Mouse (Mus musculus) right cerebral cortex, postnatal 36 days (tissue): ENCODE results near the gene Lta.
"Not testable (repeated sequence)": the region's sequence is repeated elsewhere in the genome, so short reads cannot be mapped to it uniquely, and the experiment has no call there.

ENCODE experiments used
- DNase-seq, 2 experiments: peaks; one replicate each; pipeline ENCODE4 v3.0.0; 2022; ENCODE audit warnings: low spot score in 2 of 2, mixed read lengths in 1 of 2

Gene Lta

GRCm38 (mm10) chr17:35240384-35241304, 35.5 kb upstream of the Lta start:
- DNase-seq: no peak

DNA sequence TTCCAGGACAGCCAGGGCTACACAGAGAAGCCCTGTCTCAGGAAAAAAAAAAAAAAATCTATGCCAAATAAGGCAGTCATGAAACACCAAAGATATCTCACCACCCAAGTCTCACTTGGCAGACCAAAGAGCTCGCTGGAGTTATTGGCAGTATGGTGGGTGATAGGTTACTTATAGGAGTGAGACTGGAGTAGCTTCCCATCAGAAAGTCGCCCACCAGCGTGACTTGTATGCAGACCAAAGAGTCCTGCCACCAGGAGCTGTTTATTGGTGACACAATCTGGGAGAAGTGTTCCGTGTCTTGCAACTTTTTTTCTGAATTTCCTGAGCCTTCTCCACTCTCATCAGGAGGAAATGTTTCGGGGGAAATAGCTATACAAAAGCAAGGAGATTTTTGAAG, 34.5 kb upstream of the Lta start:
- no peak for DNase-seq

- DNase-seq: no peak
Observed at GRCm38 (mm10) chr17:35237504-35237903, 32.4 kb upstream of the Lta start.

- DNase-seq: no peak
Observed at GRCm38 (mm10) chr17:35236996-35237395, 31.8 kb upstream of the Lta start.

- peak; percentile 97 to 99 for DNase-seq
Observed at GRCm38 (mm10) chr17:35236390-35236746, 31.2 kb upstream of the Lta start.

DNA sequence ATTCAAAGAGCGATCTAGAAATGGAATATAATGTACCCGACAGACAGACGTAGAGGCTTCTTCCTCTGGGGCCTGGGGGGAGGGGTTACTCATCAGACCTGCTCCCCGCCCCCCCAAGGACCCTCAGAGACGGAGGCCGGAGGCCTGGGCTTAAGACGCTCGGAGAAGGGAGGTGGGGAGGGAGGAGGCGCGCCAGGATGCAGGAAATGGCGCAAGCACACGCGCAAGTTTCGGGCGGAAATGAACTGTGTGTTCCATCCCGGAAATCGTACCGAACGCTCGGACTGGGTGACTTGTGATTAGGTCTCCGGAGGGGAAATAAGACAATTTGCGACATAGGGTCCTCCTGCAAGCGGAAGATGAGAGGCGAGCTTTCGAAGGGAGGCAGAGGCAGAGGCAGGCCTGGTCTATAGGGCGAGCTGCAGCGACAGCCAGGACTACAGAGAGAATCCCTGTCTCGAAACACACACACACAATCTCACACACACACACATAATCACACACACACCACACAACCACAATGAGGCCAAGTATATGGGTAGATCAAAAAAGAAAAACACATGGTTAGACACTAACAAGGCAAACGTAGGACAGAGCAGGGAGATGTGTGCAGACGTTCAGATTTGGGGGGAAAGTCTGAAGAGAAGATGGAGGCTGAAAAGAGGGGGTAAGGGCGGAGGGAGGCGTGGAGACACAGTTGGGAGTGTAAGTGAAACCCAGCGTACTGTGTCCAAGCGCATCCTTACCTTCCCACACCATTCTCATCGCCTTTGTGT, 30.7 kb upstream of the Lta start, which contains the start of gene Nfkbil1:
Gene Nfkbil1, minus strand, starts transcription at position 179 of the 776 bp plus-strand sequence.
- peak; percentile 87 to 93 for DNase-seq

- DNase-seq: no peak
Observed at GRCm38 (mm10) chr17:35234903-35235302, 29.8 kb upstream of the Lta start.

DNA sequence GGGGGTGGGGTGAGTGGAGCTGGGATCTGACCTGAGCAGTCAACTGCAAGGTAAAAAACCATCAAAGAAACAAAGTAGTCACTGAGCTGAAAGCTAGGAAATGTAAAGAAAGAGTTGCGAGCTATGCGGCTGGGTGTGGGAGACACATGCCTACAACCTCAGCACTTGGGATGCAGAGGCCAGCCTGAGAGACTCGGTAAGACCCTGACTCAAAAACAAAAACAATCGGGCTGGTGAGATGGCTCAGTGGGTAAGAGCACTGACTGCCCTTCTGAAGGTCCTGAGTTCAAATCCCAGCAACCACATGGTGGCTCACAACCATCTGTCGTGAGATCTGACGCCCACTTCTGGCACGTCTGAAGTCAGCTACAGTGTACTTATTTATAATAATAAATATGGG, 28.9 kb upstream of the Lta start:
- not testable (repeated sequence) for DNase-seq

DNA sequence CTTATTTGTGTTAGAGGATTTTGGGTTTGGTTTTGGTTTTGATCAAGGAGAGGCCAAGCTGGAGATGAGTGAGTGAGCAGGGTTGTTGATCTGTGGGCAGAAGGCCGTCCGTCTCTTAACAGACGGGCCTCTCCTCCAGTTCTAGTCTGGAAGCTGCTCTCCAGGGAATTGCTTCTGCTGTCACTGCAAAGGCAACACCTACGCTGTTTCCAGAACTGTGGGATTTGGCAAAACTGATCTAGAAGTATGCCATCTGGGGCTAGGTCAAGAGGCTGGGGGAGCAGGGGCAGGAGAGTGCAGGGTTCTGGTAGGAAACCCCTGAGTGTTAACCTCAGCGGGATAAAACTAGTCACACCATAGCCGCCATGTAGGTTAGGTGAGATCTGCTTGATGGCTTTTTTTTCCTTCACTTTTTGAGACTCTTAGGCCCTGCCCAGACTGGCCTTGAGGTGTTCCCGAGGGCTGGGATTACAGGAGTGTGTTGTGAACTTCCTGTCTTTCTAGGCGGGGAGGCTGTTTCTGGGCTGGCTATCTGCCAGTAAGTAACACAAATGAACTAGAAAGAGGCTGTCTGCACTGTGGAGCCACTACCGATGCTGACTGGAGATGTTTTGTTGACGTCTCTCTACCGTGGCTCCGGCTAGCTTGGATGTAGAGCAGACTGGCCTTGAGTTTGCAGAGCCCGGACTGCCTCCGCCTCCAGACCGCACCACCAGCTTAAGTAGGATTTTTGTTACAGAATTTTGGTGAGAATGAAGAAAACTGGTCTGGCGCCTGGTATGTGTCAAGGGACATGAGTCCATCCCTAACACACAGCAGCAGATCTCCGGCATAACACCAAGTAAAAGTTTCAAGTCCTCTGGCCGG, 28.2 kb upstream of the Lta start, which contains the start of gene Atp6v1g2:
Gene Atp6v1g2, plus strand, starts transcription at position 547 of the 867 bp plus-strand sequence.
- no peak for DNase-seq

DNA sequence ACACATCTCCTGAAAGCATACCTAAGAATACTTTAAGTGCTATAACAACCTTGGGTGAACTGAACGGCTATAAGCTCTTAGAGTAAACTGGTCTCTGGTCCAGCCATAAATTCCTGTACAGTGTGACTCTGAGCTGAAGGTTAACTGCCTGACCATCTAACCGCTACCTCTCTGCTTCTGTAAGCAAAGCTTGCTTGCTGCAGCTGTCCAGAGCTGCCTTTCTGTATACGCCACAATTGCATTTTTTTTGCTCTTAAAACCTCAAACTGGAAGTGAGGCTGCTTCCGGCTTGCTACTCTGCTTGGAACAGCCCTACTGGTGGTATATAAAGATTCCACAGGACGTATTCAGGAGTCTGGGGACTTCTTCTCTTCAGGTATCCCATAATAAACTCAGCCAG, 27.5 kb upstream of the Lta start:
- DNase-seq: no peak

- DNase-seq: peak in 1 of 2 experiments; percentile 60
Observed at GRCm38 (mm10) chr17:35232043-35232442, 26.9 kb upstream of the Lta start.

DNA sequence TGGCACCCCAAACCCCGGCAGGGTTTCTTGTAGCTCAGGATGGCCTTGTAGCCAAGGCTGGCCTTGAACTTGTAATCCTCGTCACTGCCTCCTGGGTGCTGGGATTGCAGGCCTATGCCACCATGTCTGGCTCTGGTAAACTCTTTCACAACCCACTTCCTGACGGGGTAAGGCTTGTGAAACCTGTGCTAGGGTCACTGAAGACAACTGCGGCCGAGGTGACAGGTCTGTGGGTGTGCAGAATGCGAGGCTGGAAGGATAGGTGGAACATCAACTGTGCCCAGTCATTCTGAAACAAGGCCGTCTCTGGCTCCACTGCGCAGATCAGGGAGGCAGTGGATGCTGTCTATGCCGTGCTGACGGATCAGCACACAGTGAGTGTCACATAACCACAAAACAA, 25.9 kb upstream of the Lta start:
- no peak for DNase-seq

DNA sequence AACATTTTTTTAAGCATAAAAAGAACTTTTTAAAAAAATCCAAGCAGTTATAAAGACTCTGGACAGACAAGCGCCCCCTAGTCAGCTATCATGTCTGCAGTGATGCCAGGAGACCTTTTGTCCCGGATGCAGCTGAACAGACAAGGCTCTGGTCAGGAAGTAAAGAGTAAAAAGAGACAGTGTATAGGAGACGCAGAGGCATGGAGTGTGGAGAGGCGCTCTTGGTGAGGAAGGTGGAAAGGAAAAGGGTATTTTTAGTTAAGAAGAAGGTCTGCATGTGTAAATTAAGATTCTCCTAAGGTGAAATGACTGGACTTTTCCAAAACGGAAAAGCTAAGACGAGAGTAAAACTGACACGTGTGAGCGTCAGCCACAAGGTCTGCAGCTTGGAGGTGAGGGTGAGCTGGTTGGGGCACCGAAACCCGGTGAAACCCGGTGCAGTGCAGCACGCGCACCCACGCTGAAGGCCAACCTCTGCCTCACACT, 21.5 kb upstream of the Lta start:
- no peak for DNase-seq

DNA sequence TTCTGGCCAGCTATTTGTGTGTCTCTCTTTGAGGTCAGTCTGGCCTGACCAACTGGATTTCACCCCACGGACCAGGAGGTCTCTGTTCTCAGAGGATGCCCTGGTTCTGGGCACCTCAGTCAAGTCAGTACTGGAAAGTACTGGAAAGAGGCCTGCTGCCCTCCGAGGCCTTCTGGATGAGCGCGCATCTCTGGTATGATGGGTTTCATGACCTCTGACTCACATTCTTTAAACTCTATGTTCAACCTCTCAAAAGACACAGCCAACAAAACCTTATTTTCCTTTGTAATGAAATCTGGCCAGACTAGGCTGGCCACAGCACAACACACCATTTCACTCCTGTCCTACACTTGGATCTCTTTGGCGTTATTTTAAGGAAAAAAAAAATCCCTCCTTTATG, 20.3 kb upstream of the Lta start:
- DNase-seq: no peak

- no peak for DNase-seq
Observed at GRCm38 (mm10) chr17:35224641-35225040, 19.5 kb upstream of the Lta start.

DNA sequence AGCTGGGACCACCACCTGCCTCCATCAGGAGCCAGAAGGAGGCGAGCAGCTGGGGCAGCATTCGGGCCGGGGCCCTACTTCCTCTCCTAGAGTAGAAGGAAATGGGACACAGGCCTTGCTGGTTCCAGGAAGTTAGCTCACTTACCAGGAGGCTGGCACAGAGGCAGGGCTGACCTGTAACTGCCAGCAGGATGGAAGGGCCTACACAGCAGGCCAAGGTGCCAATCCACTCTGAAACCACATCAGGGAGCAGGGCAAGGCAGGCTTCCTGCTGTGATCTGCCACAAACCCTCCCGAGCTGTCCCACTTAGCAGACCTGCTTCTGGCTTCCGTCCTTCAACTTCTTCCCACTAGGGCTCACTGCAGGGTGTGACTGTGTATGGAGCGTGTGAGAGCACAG, 17.1 kb upstream of the Lta start:
- no peak for DNase-seq

GRCm38 (mm10) chr17:35220156-35220952, 15.2 kb upstream of the Lta start, which contains the start of gene Gm16181:
Gm16181 (plus strand) TSS chr17:35220834.
- no peak for DNase-seq

DNA sequence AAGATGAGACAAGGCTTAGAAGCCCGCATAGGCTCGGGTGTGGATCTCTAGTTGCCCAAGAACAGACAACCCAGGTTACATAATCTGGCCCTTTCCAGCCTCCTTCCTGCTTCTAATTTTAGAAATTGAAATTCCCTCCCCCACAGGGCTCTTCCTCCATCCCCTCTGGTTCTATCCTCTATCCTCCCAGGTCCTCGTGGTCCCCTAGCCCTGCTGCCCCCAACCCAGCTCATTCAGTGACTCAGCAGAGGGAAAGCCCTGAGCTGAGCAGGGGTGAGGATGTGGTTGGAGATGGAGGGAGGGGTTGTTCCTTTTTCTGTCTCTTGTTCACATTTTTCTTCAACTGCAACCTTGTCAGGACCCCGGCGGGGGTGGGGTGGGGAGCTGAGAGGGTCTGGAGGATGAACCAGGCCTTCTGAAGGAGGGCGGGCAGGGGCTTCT, 14.5 kb upstream of the Lta start:
- DNase-seq: no peak

- no peak for DNase-seq
Observed at GRCm38 (mm10) chr17:35218516-35219193, 13.5 kb upstream of the Lta start.

- DNase-seq: no peak
Observed at GRCm38 (mm10) chr17:35213071-35213470, 7.9 kb upstream of the Lta start.
